Mouse (Mus musculus): Measurements from ENCODE around the gene Eea1.

Eea1 gene

DNA sequence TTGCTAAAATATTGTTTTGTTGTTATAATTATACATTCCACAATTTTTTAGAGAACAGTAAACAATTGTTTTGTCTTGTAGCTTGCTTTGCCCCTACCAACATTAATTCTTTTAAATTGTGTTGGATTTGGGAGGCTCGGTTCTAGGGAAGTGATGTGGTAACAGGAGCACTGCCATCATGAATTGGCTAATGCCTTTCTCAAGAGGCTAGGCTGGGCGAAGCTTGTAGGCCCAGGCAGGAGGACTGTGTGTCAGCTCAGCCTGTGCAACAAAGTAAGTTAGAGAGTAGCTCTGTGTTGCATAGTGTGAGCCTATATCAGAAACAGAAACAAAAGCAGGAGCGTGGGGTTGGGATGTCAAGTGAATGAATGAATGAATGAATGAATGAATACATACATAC lies 9.0 kb downstream of the Eea1 start:
- no peak for DNase-seq (ENCODE audit: low spot score)

DNA sequence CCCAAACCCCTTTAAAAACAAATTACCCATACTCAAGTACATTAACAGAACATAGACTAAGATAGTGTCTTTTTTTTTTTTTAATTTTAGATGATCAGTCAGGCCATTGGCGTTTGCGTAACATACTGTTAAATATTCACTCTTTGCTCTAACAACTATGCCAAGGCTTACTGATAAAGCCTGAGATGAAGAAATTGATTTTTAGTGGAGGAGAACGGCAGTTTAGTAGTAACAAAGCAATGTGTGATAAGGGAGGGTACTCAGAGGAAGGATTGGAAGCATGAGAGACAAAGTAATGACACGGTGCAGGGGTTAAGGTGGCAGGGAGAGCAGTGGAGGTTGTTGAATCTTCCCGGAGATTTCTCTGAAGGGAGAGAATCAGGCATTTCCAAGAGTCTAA lies 9.7 kb downstream of the Eea1 start:
- no peak for DNase-seq (ENCODE audit: low spot score)

DNA sequence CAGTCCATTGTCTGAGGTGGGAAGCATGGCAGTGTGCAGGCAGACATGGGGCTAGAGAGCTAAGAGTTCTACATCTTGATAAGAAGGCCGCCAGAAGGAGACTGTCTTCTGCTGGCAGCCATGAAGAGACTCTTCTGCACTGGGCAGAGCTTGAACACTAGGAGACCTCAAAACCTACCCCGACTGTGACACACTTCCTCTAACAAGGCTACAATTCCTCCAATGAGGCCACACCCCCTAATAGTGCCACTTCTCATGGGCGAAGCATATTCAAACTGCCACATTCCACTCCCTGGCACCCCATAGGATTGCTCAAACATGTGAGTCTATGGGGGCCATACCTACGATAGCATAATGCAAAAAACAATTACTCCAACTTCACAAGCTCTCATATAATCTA lies 10.3 kb downstream of the Eea1 start:
- no peak for DNase-seq (ENCODE audit: low spot score)

DNA sequence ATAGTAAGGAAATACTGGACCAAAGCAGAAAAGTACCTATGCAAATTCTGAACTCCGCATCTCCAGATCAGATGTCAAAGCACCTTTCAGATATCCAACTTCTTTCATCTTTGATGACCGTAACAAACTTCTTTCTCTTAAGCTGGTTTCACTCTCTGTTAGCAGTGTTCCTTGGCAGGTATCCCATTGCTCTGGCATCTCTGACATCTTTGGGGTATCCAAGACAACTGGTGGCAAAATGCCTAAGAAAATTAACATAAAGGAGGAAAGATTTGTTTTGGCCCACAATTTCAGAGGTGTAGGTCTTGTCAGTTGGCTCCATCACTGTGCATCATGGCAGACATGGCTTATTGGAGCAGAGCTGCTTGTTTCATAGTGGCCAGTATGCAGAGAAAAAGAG lies 10.9 kb downstream of the Eea1 start:
- DNase-seq (ENCODE audit: low spot score) = no peak

DNA sequence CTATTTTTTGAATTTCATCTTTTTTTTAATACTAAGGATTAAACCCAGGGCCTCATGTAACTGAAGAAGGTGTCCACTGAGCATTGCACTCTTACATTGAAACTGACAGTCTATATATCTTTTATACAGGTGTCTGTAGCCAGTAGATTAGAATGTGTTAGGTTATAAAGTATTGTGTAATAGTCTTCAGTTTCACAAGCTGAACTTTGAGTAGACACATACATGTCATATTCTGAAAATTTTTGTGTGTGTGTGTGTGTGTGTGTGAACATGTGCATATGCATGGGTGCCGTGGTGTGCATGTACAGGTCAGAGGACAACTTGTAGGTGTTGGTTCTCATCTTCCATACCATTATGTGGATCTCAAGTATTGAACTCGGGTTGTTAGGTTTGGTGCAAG lies 16.2 kb downstream of the Eea1 start:
- DNase-seq (ENCODE audit: low spot score) = no peak

DNA sequence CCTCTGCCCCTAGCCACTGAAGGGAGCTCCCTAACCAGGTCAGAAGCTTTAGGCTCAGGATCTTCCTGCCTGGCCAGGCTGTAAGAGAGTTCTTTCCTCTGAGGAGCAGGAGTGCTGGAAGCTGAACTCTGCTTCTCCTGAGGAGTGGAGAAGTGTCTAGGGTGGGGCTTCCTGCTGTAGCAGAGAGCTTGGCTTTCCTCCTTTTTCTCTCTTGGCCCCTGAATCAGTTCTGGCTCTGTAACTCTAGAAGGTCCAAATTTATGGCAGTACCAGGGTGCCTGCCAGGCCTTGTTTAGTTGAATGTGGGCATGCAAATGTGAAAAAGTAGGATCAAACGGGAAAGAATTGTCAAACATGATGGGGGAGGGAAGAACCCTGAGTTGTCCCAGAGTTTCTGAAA lies 17.1 kb downstream of the Eea1 start:
- no peak for DNase-seq (ENCODE audit: low spot score)

DNA sequence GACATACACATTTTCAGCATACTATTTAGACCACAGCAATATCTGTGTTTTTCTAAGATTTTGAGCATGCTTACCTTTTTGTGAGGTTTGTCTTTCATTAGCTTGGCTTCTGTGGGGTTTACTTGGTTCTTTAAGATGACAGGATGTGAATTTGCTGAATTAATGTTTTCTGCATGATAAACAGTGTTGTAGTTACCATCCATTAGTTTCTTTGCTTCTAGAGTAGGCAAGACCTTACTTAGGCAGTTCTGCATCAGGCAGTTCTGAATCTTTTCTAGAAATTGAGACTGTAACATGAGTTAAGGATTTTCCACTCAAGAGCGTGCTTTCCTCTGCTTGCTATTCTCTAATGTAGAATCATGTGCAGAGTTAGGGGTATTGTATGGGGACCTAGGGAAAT lies 24.2 kb downstream of the Eea1 start:
- no peak for DNase-seq (ENCODE audit: low spot score)

DNA sequence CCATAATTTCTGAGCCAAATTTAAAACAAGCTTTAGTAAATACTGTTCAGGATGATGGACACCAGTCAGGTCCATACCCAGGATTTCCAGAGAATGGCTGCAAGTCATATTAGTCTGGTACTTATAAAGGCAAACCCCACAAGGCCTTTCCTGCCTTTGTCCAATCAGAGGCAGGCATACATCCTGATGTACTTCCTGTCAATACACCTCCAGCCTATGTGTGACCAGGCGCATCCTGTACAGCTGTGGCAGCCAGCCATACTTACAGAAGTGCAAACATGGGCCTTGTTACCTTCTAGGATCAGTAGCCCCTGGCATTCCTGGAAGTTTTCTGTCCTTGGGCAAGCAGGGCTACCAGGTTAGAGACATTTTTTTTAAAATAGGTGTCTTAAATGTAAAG lies 29.2 kb downstream of the Eea1 start:
- no peak for DNase-seq (ENCODE audit: low spot score)

DNA sequence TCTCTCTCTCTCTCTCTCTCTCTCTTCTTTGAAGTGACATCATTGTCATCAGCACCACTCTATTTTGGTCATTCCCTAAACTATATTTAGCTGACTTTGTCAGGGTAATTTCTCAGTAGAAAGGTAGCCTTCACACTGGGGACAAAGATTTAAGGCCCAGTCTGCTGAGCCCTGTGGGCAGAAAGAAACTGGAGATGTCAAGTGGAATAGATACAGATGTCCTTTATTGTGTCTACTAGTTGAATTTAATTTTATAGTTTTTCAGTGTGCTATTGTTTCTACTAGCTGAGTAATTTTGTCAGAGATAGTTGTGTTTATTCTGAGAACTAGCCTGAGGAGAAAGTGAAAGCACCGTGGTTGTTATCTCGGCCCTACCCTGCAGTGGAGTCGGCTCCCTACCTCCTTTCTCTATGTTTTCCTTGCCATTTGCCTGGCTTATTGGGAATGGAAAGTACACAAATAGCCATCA lies 30.3 kb downstream of the Eea1 start:
- no peak for DNase-seq (ENCODE audit: low spot score)

DNA sequence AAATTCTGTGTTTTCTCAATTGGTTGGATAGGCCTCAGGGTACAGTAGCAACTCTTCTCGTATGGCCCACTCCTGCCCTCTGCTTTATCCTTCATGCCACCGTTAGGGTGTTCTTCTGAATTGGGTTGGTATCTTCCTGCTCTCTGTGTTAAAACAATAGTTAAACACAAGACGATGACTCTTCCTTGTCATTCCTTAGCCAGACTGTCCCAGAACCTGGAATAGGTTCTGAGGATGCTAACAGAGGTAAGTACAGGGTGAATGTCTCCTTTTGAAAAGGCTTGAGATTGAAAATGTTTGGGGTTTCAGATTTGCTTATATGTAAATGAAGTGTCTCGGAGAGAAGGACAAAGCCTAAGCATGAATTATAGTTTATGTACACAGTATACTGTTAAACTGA lies 30.9 kb downstream of the Eea1 start:
- no peak for DNase-seq (ENCODE audit: low spot score)

DNA sequence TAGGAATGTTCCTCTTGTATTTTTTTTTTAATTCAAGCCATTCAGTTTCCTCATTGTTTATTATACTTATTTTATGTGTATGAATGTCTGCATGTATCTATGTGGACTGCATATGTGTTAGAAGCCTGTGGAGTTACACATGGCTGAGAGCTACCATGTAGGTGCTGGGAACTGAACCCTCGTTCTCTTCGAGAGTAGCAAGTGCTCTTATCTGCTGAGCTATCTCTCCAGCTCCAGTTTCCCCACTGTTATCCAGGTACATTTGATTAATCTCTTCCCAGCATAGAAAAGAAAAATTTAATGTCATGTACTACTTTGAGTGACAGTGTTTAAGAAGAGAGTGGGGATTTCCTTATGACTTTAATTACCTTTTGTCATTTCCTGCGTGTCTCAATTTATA lies 31.5 kb downstream of the Eea1 start:
- DNase-seq (ENCODE audit: low spot score) = no peak

DNA sequence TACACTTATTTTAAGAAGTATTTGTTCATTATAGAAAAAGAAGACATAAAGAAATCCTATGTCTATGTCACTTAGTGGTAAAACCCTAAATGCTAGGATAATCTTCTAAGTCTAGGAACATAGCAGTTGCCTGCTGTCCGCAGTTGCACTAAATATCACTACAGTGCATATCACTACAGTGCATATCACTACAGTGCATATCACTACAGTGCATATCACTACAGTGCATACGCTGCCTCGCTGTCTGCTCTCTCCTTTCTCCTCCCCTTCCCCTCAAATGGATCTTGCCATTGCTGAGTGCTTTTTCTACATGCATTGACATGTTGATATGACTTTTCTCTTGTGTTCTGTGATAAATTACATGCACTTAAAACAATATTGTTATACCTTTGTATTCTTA lies 34.0 kb downstream of the Eea1 start:
- DNase-seq (ENCODE audit: low spot score) = no peak

DNA sequence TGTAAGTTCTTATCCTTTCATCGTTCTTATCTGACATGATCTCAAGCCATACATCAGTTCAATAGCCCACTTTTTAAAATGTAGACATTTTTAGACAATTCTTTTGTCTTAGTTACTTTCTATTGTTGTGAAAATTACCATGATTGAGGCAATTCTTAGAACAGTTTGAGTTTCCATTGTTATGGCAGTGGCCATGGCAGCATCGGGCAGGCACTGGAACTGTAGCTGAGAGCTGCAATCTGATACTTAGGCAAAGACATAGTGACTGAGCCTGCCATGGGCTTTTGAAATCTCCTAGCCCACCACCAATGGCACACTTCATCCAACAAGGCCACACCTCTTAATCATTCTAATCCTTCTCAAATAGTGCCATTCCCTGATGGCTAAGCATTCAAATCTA lies 36.3 kb downstream of the Eea1 start:
- DNase-seq (ENCODE audit: low spot score) = no peak

DNA sequence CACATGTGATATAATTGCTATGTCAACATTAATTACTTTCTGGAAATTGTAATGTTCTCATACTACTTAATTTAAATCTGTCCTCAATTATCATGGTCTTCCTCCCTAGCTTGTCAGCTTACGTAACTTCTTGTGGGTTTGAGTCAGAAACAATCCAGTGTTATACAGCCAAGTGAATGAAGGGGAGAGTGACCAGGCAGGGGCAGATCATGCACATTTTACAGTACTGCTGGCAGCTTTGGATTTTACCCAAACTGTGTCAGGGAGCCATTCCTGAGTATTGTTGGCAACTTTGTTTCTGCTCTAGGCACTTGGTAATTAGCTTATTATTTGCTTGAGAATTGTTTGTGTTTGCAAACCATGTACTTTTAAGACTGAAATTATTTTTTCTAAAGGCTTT lies 49.3 kb downstream of the Eea1 start:
- no peak for DNase-seq (ENCODE audit: low spot score)

DNA sequence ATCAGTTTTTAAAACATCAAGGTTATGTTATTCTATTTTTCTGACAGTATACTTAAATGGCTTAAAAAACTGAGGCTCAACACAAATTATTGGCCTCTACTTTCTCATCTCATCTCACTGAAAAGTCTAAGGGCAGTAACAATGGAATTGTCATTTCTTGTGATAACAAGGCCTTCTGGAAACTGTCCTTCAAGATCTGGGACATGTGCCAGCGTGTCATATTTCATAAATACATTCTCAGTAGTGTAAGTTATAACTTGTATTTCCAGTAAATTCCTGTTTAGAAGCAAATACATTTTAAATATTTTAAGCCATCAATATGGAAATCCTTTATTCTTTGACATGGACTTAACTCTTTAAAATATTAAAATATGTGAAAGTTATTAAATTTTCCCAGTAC lies 50.7 kb downstream of the Eea1 start:
- no peak for DNase-seq (ENCODE audit: low spot score)

DNA sequence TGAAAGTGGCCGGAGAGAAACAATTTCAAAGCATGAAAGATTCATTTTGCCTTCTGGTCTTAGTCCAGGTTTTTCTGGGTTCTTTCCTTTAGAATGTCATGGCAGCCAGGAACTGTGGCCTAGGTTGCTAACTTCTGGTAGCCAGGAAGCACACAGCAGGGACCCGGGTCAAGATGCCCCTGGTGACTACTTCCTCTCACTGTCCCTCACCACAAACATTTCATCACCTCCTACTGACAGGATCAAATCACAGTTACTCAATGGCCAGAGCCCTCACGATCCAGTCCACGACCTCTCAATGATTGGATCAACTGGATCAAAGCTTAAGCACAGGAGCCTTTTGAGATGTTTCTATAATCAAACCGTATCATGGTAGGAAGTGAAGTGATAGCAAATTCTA lies 60.5 kb downstream of the Eea1 start:
- no peak for DNase-seq (ENCODE audit: low spot score)

DNA sequence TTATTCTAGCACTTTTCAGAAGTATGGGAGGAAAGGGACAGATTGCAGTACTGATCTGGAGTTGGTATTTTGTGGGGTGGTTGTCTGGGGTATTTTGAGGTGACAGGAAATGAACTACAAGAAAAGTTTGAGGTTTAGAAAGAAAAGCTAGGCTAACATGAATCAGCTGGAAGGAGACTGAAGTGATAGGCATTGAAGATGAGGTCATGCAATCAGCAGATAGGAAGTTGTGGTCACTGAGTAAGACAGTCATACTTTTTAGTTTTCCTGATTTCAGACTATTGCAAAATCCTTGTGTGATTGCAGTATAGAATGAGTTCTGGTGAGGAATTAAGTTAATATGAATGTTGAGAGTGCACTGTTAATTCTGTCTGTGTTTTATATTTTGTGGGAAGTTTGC lies 75.3 kb downstream of the Eea1 start:
- no peak for DNase-seq (ENCODE audit: low spot score)

DNA sequence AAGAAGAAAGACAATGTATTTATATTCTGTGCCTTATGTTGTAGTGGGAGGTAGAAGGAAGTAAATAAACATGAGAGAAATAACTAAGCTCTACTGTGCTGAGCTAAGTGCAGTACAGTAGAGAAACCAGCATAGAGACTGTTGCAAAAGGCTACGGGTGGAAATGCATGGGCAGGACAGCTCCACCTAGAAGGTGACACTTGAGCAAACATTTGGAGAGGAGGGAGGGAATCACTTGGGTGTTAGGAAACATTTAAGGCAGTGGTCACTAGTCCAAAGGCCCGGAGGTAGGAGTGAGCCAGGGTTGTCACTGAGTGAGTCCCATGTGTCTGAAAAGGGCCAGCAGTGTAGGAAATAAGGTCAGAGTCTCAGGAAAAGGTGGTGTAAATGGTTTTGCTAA lies 77.0 kb downstream of the Eea1 start:
- no peak for DNase-seq (ENCODE audit: low spot score)

DNA sequence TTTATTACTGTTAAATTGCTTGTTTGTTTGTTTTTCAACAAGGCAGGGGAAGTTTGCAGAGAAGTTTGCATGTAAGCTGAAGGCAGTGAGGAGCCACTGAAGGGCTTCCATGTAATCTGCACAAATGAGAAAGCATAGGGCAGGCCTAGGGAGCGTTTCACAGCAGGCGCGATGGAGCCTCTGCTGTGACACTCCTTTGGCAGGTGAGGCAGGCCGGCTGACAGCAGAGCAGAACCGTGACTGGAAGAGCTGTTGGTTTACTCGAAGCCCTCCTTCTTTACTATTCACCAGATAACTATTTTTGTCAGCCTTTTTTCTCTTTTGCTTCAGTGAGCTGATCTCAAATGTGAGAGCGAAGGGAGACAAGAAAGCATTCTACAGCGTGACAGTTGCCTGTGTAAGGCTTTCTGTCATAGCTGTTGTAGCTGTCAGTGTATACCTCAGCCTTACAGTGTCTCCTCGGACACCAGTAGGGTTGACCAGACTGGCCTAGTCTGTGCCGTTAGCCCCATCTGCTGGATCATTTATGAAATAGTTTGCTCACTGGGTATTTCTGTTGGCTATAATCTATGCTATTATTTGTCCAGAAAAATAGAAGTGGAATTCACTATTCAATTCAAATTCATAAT lies 93.0 kb downstream of the Eea1 start:
- no peak for DNase-seq (ENCODE audit: low spot score)

DNA sequence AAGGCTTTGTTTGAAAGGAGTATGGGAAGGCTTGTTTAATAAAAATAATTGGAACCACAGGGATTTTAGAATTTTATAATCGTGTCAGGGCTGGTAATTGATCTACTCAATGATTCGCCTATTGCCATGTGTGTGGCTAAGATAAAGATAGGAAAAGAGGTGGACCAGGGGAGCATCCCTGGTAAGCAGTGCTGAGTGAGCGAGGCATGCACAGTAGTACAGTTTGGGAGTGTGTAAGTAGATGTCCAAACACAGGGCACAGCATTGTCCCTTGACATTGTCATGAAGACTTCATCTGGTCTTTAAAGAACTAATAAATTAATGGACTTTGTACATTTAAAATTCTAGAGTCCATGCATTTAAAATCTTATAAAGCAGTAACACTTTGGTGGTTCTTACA lies 93.7 kb downstream of the Eea1 start:
- DNase-seq (ENCODE audit: low spot score) = no peak

DNA sequence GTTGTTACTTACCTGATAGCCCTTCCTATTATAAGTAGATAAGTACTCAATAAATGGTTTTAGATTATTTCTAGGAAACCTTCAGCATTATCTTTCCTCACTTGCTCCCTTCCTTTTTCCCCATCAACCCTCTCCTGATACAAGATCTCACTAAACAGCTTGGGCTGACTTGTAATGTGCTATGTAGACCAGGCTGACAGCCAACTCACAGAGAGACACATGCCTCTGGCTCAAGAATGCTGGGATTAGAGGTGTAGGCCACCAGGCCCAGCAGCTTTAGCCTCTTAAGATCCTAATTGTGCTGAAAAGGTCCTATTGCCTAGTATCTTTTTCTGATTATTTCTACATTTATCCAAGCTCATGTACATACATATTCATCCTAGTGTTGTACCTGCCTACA lies 95.5 kb downstream of the Eea1 start:
- DNase-seq (ENCODE audit: low spot score) = no peak

DNA sequence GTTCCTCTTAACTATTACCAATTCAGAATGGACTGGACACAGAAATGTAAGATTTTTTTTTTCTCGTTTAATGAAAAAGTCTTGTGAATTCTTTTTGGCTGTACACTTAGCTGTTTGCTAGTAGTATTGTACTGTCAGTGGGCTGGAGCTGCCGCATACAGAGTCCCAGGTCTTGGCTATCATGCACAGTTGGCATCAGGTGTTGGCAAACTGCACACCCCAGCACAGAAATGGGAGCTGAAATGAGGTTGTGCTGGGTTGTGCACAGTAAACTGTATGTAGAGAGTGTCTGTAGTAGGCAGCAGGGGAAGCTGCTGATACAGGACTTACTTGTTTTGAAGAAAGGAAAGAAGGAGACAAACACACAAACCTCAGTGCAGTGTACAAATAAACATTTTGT lies 103.8 kb downstream of the Eea1 start:
- no peak for DNase-seq (ENCODE audit: low spot score)

DNA sequence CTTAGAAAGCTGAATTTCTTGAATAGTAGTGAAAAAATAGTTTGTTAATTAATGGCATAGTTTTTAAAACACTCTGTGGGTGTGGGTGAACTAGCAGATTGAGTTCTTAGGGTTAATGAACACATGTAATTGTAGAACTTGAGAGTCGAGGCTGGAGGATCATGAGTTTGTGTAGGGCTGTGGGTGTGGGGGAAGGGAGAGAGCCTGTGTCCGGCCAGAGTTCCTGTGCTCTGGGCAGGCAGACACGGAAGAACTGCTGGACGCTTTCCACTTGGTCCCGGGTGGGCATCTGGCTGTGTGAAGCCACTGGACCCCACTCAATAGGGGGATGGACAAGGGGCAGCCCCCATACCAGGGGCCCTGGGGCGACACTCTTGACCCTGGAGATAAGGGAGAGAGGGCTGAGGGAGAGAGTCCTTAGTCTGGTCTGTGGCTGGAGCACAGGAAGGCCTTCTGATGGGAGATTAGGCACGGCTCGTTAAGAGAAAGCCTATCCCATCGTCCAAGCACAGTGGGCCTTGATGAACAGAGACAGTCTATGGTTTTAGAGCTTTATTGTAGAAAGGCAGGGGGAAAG lies 107.6 kb downstream of the Eea1 start:
- no peak for DNase-seq (ENCODE audit: low spot score)

DNA sequence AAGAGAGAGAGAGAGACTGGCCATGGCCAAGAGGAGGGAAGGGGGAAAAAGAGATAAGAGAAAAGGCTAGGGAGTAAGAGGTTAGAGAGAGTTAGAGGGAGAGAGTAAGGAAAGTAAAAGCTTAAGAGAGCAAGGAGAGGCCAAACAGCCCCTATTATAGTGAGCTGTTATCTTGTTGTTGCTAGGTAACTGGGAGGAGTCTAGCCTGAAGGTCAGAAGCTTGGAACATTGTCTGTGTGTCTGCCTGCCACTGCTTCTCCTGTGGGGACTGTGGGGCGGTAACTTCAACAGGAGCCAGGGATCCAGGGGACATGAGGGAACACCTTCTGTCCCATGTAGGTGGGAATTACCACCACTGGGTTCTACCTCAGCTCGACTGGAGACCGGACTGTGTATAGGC lies 108.1 kb downstream of the Eea1 start:
- no peak for DNase-seq (ENCODE audit: low spot score)

DNA sequence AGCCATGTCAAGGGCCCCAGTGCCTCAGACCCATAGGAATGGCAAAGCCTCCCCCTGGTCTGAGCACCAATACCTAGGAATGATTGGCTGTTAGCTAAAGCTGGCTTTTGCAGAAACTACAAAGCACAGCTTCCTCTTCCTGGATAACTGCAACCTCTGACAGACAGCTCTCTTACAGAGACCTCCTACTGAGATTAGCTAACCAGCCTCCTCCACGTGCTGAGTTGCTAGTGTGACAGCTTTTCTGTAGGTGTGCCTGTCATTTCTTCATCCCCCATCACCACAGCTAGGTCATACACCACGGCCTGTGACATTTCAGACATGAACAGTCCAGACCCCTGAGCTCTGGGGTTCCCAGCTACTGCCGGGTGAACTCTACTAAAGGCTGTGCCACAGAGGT lies 126.9 kb downstream of the Eea1 start:
- DNase-seq (ENCODE audit: low spot score) = no peak

Measured in ovary, adult 18-20 months (tissue).